Mouse (Mus musculus): ENCODE measurements around the gene Vmn1r93. TPM values are rescaled to one million over a fixed set of nuclear protein-coding genes. Genes with fewer than 3 reads are reported as not detected.
"Not testable (repeated sequence)": the region's sequence is repeated elsewhere in the genome, so short reads cannot be mapped to it uniquely, and the experiment has no call there.

Vmn1r93 gene
- not detected in 2 replicates for polyA plus RNA-seq (2015; fragmentation: Nextera tagmentation; extraction: Ambion mirVana)

DNA sequence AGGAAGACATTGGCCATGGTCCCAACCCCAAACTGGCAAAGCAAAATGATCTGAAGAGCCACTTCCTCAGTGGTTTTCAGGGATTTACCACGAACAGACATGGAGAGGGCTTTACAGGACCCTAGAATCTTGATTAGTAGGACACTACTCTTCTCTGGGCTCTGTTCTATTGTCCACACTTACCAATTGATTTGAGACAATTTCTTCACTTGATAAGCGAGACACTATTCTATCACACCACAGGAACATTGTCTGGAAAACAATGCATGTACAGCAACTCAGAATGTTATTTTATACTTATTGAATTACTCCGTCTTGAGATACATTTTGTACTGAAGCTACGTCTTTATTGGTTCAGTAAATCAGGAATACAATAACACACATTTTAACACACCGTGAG is at the start of gene Vmn1r93:
TSS of gene Vmn1r93 (minus strand) at position 101 of the 400 bp plus-strand sequence.
- no CpG with 5 or more reads among the region's 5 CpGs for WGBS
- H3K9ac ChIP-seq; H3K27ac ChIP-seq; H3K4me3 ChIP-seq; ATAC-seq; H3K4me1 ChIP-seq; H3K27me3 ChIP-seq; H3K36me3 ChIP-seq (ENCODE audit: poor library complexity, severe bottlenecking); H3K4me2 ChIP-seq; H3K9me3 ChIP-seq (replicated peaks): not testable (repeated sequence)

DNA sequence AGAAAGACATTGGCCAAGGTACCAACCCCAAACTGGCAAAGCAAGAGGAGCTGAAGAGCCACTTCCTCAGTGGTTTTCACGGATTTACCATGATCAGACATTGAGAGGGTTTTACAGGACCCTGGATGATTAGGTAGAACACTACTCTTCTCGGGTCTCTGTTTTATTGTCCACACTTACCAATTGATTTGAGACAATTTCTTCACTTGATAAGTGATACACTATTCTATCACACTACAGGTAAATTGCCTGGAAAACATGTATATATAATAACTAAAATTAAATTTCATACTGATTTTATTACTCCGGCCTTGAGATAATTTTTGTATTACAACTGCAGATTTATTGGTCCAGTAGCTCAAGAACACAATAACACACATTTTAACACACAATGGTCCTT is 29.4 kb upstream of the Vmn1r93 start, which contains the start of gene Vmn1r94:
TSS of gene Vmn1r94 (minus strand) at position 101 of the 400 bp plus-strand sequence.
- not testable (repeated sequence) for H3K9ac ChIP-seq; H3K27me3 ChIP-seq; H3K36me3 ChIP-seq (ENCODE audit: poor library complexity, severe bottlenecking); H3K9me3 ChIP-seq (replicated peaks); H3K4me1 ChIP-seq; ATAC-seq; H3K27ac ChIP-seq; H3K4me3 ChIP-seq; H3K4me2 ChIP-seq
- no CpG with 5 or more reads among the region's 3 CpGs for whole genome bisulfite sequencing

GRCm38 (mm10) chr7:20122479-20122878 is 16.4 kb downstream of the Vmn1r93 start, which contains the start of gene Gm16442:
Gene Gm16442, minus strand, starts transcription at chr7:20122579.
- not testable (repeated sequence) for H3K9ac ChIP-seq; ATAC-seq; H3K4me1 ChIP-seq; H3K27me3 ChIP-seq; H3K4me3 ChIP-seq; H3K27ac ChIP-seq; H3K4me2 ChIP-seq; H3K36me3 ChIP-seq (ENCODE audit: poor library complexity, severe bottlenecking); H3K9me3 ChIP-seq (replicated peaks)
- WGBS = no CpG with 5 or more reads among the region's 2 CpGs

- H3K4me3 ChIP-seq; H3K27ac ChIP-seq; H3K9me3 ChIP-seq (replicated peaks); H3K9ac ChIP-seq; H3K27me3 ChIP-seq; H3K4me1 ChIP-seq; H3K4me2 ChIP-seq; ATAC-seq; H3K36me3 ChIP-seq (ENCODE audit: poor library complexity, severe bottlenecking): not testable (repeated sequence)
- WGBS = 87% methylated on average over 5 of the region's 5 CpGs
These were observed 39.5 kb downstream of the Vmn1r93 start, which contains the start of gene Vmn1r91 for GRCm38 (mm10) chr7:20099380-20099779. Gene Vmn1r91, plus strand, starts transcription at chr7:20099680.

Other genes starting within 250 kb of the Vmn1r93 start
- gene Pvr, start 217.9 kb downstream of the Vmn1r93 start, polyA plus RNA-seq (2015; fragmentation: Nextera tagmentation; extraction: Ambion mirVana) = 4.9 and 5.1 TPM in 2 replicates
- not detected in 2 replicates for gene Igsf23, start 188.3 kb downstream of the Vmn1r93 start, polyA plus RNA-seq (2015; fragmentation: Nextera tagmentation; extraction: Ambion mirVana)
- gene Ceacam20, start 173.7 kb downstream of the Vmn1r93 start, polyA plus RNA-seq (2015; fragmentation: Nextera tagmentation; extraction: Ambion mirVana) = not detected in 2 replicates
- not detected in 2 replicates for gene Nlrp9b, start 147.6 kb downstream of the Vmn1r93 start, polyA plus RNA-seq (2015; fragmentation: Nextera tagmentation; extraction: Ambion mirVana)
- gene Vmn1r91, start 39.4 kb downstream of the Vmn1r93 start, polyA plus RNA-seq (2015; fragmentation: Nextera tagmentation; extraction: Ambion mirVana) = not detected in 2 replicates
- not detected in 2 replicates for gene Gm16442, start 16.5 kb downstream of the Vmn1r93 start, polyA plus RNA-seq (2015; fragmentation: Nextera tagmentation; extraction: Ambion mirVana)
- gene Vmn1r94, start 29.3 kb upstream of the Vmn1r93 start, polyA plus RNA-seq (2015; fragmentation: Nextera tagmentation; extraction: Ambion mirVana) = not detected in 2 replicates
- not detected in 2 replicates for gene Vmn1r95, start 54.6 kb upstream of the Vmn1r93 start, polyA plus RNA-seq (2015; fragmentation: Nextera tagmentation; extraction: Ambion mirVana)
- not detected in 2 replicates for gene Gm6164, start 66.5 kb upstream of the Vmn1r93 start, polyA plus RNA-seq (2015; fragmentation: Nextera tagmentation; extraction: Ambion mirVana)
- gene Gm4498, start 94.7 kb upstream of the Vmn1r93 start, polyA plus RNA-seq (2015; fragmentation: Nextera tagmentation; extraction: Ambion mirVana) = not detected in 2 replicates
- gene Gm5890, start 123.7 kb upstream of the Vmn1r93 start, polyA plus RNA-seq (2015; fragmentation: Nextera tagmentation; extraction: Ambion mirVana) = not detected in 2 replicates
- not detected in 2 replicates for gene Gm4133, start 195.0 kb upstream of the Vmn1r93 start, polyA plus RNA-seq (2015; fragmentation: Nextera tagmentation; extraction: Ambion mirVana)
- not detected in 2 replicates for gene Gm5728, start 236.3 kb upstream of the Vmn1r93 start, polyA plus RNA-seq (2015; fragmentation: Nextera tagmentation; extraction: Ambion mirVana)